Mouse (Mus musculus) frontal cortex, postnatal 14 days (tissue): ENCODE measurements at regions not wholly inside any gene's neighbourhood (a gene's known extent, or its start where the extent isn't known, plus 50 kb on each side); places are given as distances from the start of the nearest gene placed in this dataset.
"Not testable (repeated sequence)": the region's sequence is repeated elsewhere in the genome, so short reads cannot be mapped to it uniquely, and the experiment has no call there.

Source experiments
- DNase-seq, 2 experiments: peaks; one replicate each; pipeline ENCODE4 v3.0.0; 2022; ENCODE audit warnings: low spot score in 2 of 2

GRCm38 (mm10) chr3:137217926-137218325 lies 122.9 kb upstream of the Emcn start:
- no peak for DNase-seq

GRCm38 (mm10) chr3:137226151-137226550 lies 114.7 kb upstream of the Emcn start:
- no peak for DNase-seq

- DNase-seq = no peak
Measured at GRCm38 (mm10) chr3:137227122-137227838, 113.6 kb upstream of the Emcn start.

- no peak for DNase-seq
Measured at GRCm38 (mm10) chr3:137228416-137228815, 112.5 kb upstream of the Emcn start.

DNA sequence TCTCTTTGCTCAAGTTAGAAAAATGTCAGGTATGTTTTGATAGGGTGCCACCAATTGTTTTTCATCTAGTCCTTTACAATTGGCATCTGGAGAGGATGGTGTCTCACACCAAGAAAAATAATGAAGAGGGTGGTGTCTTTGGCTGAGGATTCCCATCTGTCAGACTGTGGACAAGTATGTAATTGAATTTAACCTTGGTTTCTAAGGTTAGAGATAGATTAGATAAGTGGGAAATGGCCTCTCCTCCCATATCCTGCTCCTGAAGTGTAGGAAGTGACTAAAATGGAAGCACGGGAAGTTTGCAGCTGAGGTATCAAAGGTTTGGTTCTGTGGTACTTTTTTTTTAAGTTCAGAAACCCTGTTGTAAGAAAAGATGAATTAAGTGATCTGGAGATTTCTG lies 98.0 kb upstream of the Emcn start:
- DNase-seq = no peak

GRCm38 (mm10) chr3:137263907-137264306 lies 77.0 kb upstream of the Emcn start:
- DNase-seq = no peak

- DNase-seq = no peak
Measured at GRCm38 (mm10) chr3:137267752-137268151, 73.1 kb upstream of the Emcn start.

- DNase-seq = no peak
Measured at GRCm38 (mm10) chr3:137275444-137275843, 65.4 kb upstream of the Emcn start.

GRCm38 (mm10) chr3:137279284-137279683 lies 61.6 kb upstream of the Emcn start:
- DNase-seq = no peak

GRCm38 (mm10) chr3:137281052-137281451 lies 59.8 kb upstream of the Emcn start:
- DNase-seq = no peak

DNA sequence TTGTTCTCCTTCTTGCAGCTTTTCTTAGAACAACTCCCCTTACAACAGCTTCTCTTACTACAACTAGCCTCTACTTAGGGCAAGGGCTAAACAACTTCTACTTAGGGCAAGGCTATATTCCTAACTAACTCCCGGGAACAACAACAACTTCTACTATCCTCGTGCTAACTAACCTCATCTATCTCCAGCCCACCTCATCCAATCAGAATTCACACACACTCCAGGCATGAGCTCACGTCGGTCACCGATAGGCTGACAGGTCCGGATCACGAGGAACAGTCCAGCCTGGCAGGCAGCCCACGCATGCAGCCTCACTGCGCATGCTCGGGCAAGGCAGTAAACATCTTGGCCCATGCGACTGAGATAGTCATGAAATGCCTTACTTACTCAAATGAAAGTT lies 53.3 kb upstream of the Emcn start:
- DNase-seq = not testable (repeated sequence)

- DNase-seq = no peak
Measured at GRCm38 (mm10) chr3:137288301-137288942, 52.4 kb upstream of the Emcn start.

- DNase-seq = no peak
Measured at GRCm38 (mm10) chr3:137288943-137289682, 51.8 kb upstream of the Emcn start.

- DNase-seq = no peak
Measured at GRCm38 (mm10) chr3:137289683-137289984, 51.2 kb upstream of the Emcn start.
